Mouse (Mus musculus): ENCODE data around the gene Tmem150a. TPM values are rescaled to one million over a fixed set of nuclear protein-coding genes. Genes with fewer than 3 reads are reported as not detected.

Gene Tmem150a
- total and polyA plus RNA-seq, 3 experiments = 22.7 to 86.9 (median 22.8) TPM

DNA sequence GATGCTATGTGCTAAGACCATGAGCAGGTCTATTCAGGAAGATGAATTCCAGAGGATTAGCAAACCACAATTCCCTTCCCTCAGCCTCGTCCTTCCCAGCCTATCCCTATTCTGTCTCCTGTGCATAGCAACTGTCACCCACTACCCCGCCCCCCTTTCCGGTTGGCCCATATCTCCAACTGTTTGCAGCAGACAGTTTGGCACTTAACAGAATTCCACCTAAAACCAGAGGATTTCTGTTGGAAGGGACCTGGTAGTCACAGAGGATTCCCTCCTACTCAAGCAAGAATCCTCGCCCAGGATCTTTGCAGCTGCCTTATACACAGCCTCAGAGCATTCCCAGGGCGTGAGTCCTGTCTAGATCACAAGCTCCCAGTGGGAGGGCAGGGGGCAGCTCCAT, 15.9 kb downstream of the Tmem150a start:
- peak; percentile 32 to 47 for DNase-seq
- Histone ChIP-seq H3K27ac (peak overlapping the region; percentile 40), H3K36me3 (ENCODE audit: control insufficient read depth, insufficient read depth, low read length) (no peaks in the 10 kb centered on the region), H3K4me3 (no peak overlapping the region), H3K4me1 (ENCODE audit: control insufficient read depth, insufficient read depth, low read length) (peaks cover 26% of the 10 kb centered on the region), H3K27me3 (ENCODE audit: control insufficient read depth, insufficient read depth, low read length) (no peaks in the 10 kb centered on the region), H3K9ac (ENCODE audit: low read depth, low read length) (no peak overlapping the region), H3K79me2 (replicated peaks; ENCODE audit: control insufficient read depth, insufficient read depth, low read length) (no peaks in the 10 kb centered on the region)
- 43% methylated on average over 5 of the region's 5 CpGs for WGBS
- intact Hi-C loops (cut with DNase I) = no loop called here
- TF ChIP-seq CTCF (IDR thresholded peaks at IDR 0.05) (no peak), POLR2A (IDR thresholded peaks at IDR 0.05; ENCODE audit: insufficient read depth, low read depth, low read length) (no peak), EP300 (IDR thresholded peaks at IDR 0.05; ENCODE audit: insufficient read depth, low read depth, low read length) (no peak)

DNA sequence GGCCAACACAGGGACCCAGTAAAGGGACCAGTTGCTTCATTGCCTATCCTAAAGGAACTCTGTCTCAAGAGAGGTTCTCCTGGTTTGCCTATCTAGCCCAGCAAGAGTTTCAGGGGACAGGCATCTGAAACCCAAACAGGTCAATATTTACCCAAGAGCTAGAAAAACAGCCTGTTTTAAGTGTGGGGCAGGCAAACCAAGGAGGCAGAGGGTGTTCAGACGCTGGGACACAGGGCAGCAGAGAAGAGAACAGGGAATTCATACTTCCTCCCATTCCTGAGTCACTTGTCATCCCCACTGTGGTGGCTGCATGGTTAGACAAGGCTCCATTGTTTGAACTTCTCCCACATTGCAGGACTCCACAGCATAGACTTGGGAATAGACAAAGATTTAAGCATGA, 16.3 kb downstream of the Tmem150a start:
- Histone ChIP-seq H3K27ac (peak overlapping the region; percentile 40), H3K9ac (ENCODE audit: low read depth, low read length) (no peak overlapping the region)
- no peak for TF ChIP-seq POLR2A (IDR thresholded peaks at IDR 0.05; ENCODE audit: insufficient read depth, low read depth, low read length)
- no peak for TF ChIP-seq CTCF (IDR thresholded peaks at IDR 0.05)
- TF ChIP-seq EP300 (IDR thresholded peaks at IDR 0.05; ENCODE audit: insufficient read depth, low read depth, low read length) = no peak

GRCm38 (mm10) chr6:72373184-72373583, 17.9 kb downstream of the Tmem150a start:
- no peaks in the 10 kb centered on the region for H3K36me3 ChIP-seq (ENCODE audit: control insufficient read depth, insufficient read depth, low read length)
- no peak overlapping the region for H3K9ac ChIP-seq (ENCODE audit: low read depth, low read length)
- H3K79me2 ChIP-seq (replicated peaks; ENCODE audit: control insufficient read depth, insufficient read depth, low read length) = no peaks in the 10 kb centered on the region
- H3K27me3 ChIP-seq (ENCODE audit: control insufficient read depth, insufficient read depth, low read length) = no peaks in the 10 kb centered on the region
- no peak for DNase-seq
- TF ChIP-seq EP300 (IDR thresholded peaks at IDR 0.05; ENCODE audit: insufficient read depth, low read depth, low read length) (no peak), POLR2A (IDR thresholded peaks at IDR 0.05; ENCODE audit: insufficient read depth, low read depth, low read length) (no peak), CTCF (IDR thresholded peaks at IDR 0.05) (no peak)
- H3K27ac ChIP-seq = no peak overlapping the region
- 61% methylated on average over 4 of the region's 4 CpGs for WGBS
- peaks cover 26% of the 10 kb centered on the region for H3K4me1 ChIP-seq (ENCODE audit: control insufficient read depth, insufficient read depth, low read length)
- intact Hi-C loops (cut with DNase I) = no loop called here
- H3K4me3 ChIP-seq = no peak overlapping the region

More for the DNA sequence above, 16.3 kb downstream of the Tmem150a start:
- no peak for DNase-seq
- Histone ChIP-seq H3K79me2 (replicated peaks; ENCODE audit: control insufficient read depth, insufficient read depth, low read length) (no peaks in the 10 kb centered on the region), H3K4me3 (no peak overlapping the region), H3K4me1 (ENCODE audit: control insufficient read depth, insufficient read depth, low read length) (peaks cover 26% of the 10 kb centered on the region), H3K27me3 (ENCODE audit: control insufficient read depth, insufficient read depth, low read length) (no peaks in the 10 kb centered on the region), H3K36me3 (ENCODE audit: control insufficient read depth, insufficient read depth, low read length) (no peaks in the 10 kb centered on the region)
- intact Hi-C loops (cut with DNase I) = no loop called here
- WGBS = 26% methylated on average over 1 of the region's 1 CpGs

DNA sequence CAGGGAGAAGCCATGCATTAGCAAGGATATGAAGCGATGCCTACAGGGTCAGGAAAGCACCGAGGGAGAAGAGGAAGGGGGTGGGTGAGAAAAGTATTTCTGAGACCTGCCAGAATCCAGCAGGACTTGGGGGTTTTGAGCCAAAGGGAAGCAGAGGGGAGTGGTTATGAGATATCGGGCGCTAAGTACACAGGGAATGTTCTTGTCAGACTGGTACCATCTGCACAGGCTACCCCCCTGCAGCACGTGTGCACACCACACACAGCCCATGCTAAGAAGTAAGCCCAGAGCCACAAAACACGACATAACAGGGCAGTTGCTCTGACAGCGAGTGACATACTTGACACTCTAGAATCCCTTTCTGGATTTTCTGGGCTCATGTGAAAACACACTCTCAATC, 19.0 kb downstream of the Tmem150a start:
- no peak for TF ChIP-seq EP300 (IDR thresholded peaks at IDR 0.05; ENCODE audit: insufficient read depth, low read depth, low read length)
- Histone ChIP-seq H3K79me2 (replicated peaks; ENCODE audit: control insufficient read depth, insufficient read depth, low read length) (no peaks in the 10 kb centered on the region), H3K4me1 (ENCODE audit: control insufficient read depth, insufficient read depth, low read length) (peaks cover 26% of the 10 kb centered on the region), H3K9ac (ENCODE audit: low read depth, low read length) (no peak overlapping the region), H3K27me3 (ENCODE audit: control insufficient read depth, insufficient read depth, low read length) (no peaks in the 10 kb centered on the region), H3K4me3 (no peak overlapping the region), H3K36me3 (ENCODE audit: control insufficient read depth, insufficient read depth, low read length) (no peaks in the 10 kb centered on the region), H3K27ac (no peak overlapping the region)
- 35% methylated on average over 7 of the region's 7 CpGs for WGBS
- DNase-seq = no peak
- intact Hi-C loops (cut with DNase I) = no loop called here

GRCm38 (mm10) chr6:72374820-72375563, 19.7 kb downstream of the Tmem150a start:
- no peak overlapping the region for H3K27ac ChIP-seq
- no peaks in the 10 kb centered on the region for H3K79me2 ChIP-seq (replicated peaks; ENCODE audit: control insufficient read depth, insufficient read depth, low read length)
- TF ChIP-seq POLR2A (IDR thresholded peaks at IDR 0.05; ENCODE audit: insufficient read depth, low read depth, low read length) (no peak), CTCF (IDR thresholded peaks at IDR 0.05) (no peak), EP300 (IDR thresholded peaks at IDR 0.05; ENCODE audit: insufficient read depth, low read depth, low read length) (no peak)
- no peaks in the 10 kb centered on the region for H3K27me3 ChIP-seq (ENCODE audit: control insufficient read depth, insufficient read depth, low read length)
- H3K9ac ChIP-seq (ENCODE audit: low read depth, low read length) = no peak overlapping the region
- H3K36me3 ChIP-seq (ENCODE audit: control insufficient read depth, insufficient read depth, low read length) = no peaks in the 10 kb centered on the region
- intact Hi-C loops (cut with DNase I) = no loop called here
- DNase-seq = no peak
- peaks cover 28% of the 10 kb centered on the region for H3K4me1 ChIP-seq (ENCODE audit: control insufficient read depth, insufficient read depth, low read length)
- WGBS = 57% methylated on average over 15 of the region's 15 CpGs
- no peak overlapping the region for H3K4me3 ChIP-seq

GRCm38 (mm10) chr6:72378510-72379234, 23.4 kb downstream of the Tmem150a start:
- no peaks in the 10 kb centered on the region for H3K79me2 ChIP-seq (replicated peaks; ENCODE audit: control insufficient read depth, insufficient read depth, low read length)
- H3K27me3 ChIP-seq (ENCODE audit: control insufficient read depth, insufficient read depth, low read length) = no peaks in the 10 kb centered on the region
- no peak overlapping the region for H3K9ac ChIP-seq (ENCODE audit: low read depth, low read length)
- DNase-seq = no peak
- no peak overlapping the region for H3K4me3 ChIP-seq
- peaks cover 16% of the 10 kb centered on the region for H3K4me1 ChIP-seq (ENCODE audit: control insufficient read depth, insufficient read depth, low read length)
- no peaks in the 10 kb centered on the region for H3K36me3 ChIP-seq (ENCODE audit: control insufficient read depth, insufficient read depth, low read length)
- H3K27ac ChIP-seq = no peak overlapping the region; the same call in 1 of the 2 replicates
- intact Hi-C loops (cut with DNase I) = no loop called here
- 84% methylated on average over 8 of the region's 8 CpGs for WGBS
- TF ChIP-seq EP300 (IDR thresholded peaks at IDR 0.05; ENCODE audit: insufficient read depth, low read depth, low read length) (no peak), CTCF (IDR thresholded peaks at IDR 0.05) (peak; percentile 18; the same call in 1 of the 2 replicates), POLR2A (IDR thresholded peaks at IDR 0.05; ENCODE audit: insufficient read depth, low read depth, low read length) (no peak)

Data from heart, adult 2 months (tissue).